Mouse (Mus musculus): ENCODE measurements at regions not wholly inside any gene's neighbourhood (a gene's known extent, or its start where the extent isn't known, plus 50 kb on each side); places are given as distances from the start of the nearest gene placed in this dataset.

GRCm38 (mm10) chr2:160256251-160256650 lies 77.7 kb downstream of the Gm826 start:
- no peak for DNase-seq (ENCODE audit: low spot score)

- no peak for DNase-seq (ENCODE audit: low spot score)
Observed at GRCm38 (mm10) chr2:160250228-160250627, 83.7 kb downstream of the Gm826 start.

- no peak for DNase-seq (ENCODE audit: low spot score)
Observed at GRCm38 (mm10) chr2:160249104-160250093, 84.6 kb downstream of the Gm826 start.

GRCm38 (mm10) chr2:160247286-160247685 lies 86.7 kb downstream of the Gm826 start:
- no peak for DNase-seq (ENCODE audit: low spot score)

- no peak for DNase-seq (ENCODE audit: low spot score)
Observed at GRCm38 (mm10) chr2:160246356-160246755, 87.6 kb downstream of the Gm826 start.

GRCm38 (mm10) chr2:160244866-160245265 lies 89.1 kb downstream of the Gm826 start:
- no peak for DNase-seq (ENCODE audit: low spot score)

- DNase-seq (ENCODE audit: low spot score) = no peak
Observed at GRCm38 (mm10) chr2:160240531-160241379, 93.2 kb downstream of the Gm826 start.

- DNase-seq (ENCODE audit: low spot score) = no peak
Observed at GRCm38 (mm10) chr2:160237436-160238104, 96.4 kb downstream of the Gm826 start.

GRCm38 (mm10) chr2:160236806-160237205 lies 97.2 kb downstream of the Gm826 start:
- peak; percentile 45 for DNase-seq (ENCODE audit: low spot score)

- DNase-seq (ENCODE audit: low spot score) = no peak
Observed at GRCm38 (mm10) chr2:160230786-160231185, 103.2 kb downstream of the Gm826 start.

GRCm38 (mm10) chr2:160228331-160229035 lies 105.5 kb downstream of the Gm826 start:
- DNase-seq (ENCODE audit: low spot score) = no peak

GRCm38 (mm10) chr2:160225450-160225849 lies 108.5 kb downstream of the Gm826 start:
- DNase-seq (ENCODE audit: low spot score) = no peak

- no peak for DNase-seq (ENCODE audit: low spot score)
Observed at GRCm38 (mm10) chr2:160223366-160223765, 110.6 kb downstream of the Gm826 start.

- DNase-seq (ENCODE audit: low spot score) = no peak
Observed at GRCm38 (mm10) chr2:160221772-160222171, 112.2 kb downstream of the Gm826 start.

GRCm38 (mm10) chr2:160220562-160221021 lies 113.4 kb downstream of the Gm826 start:
- DNase-seq (ENCODE audit: low spot score) = no peak

GRCm38 (mm10) chr2:160214032-160214812 lies 119.7 kb downstream of the Gm826 start:
- DNase-seq (ENCODE audit: low spot score) = peak; percentile 21

GRCm38 (mm10) chr2:160210507-160210906 lies 123.5 kb downstream of the Gm826 start:
- no peak for DNase-seq (ENCODE audit: low spot score)

- no peak for DNase-seq (ENCODE audit: low spot score)
Observed at GRCm38 (mm10) chr2:160209589-160210264, 124.2 kb downstream of the Gm826 start.

- no peak for DNase-seq (ENCODE audit: low spot score)
Observed at GRCm38 (mm10) chr2:160208295-160208694, 125.7 kb downstream of the Gm826 start.

- DNase-seq (ENCODE audit: low spot score) = no peak
Observed at GRCm38 (mm10) chr2:160207226-160207625, 126.7 kb downstream of the Gm826 start.

All from heart, adult 8-10 months (tissue).